In genomic region chr6:83455328-83456130, GRCm38 (mm10) we compare ENCODE assay signal across 8 mouse cellular contexts. TPM values are rescaled to one million over a fixed set of nuclear protein-coding genes. Genes with fewer than 3 reads are reported as not detected.
DNase-seq lines count a peak whose midpoint lies in the region; ATAC-seq lines count a peak whose summit lies in the region.

No protein-coding gene starts in this region.

- peak overlapping the region; percentile 88 for H3K9ac ChIP-seq in forebrain, embryonic 16.5 days (replicated peaks; ENCODE audit: low read depth, low read length)
- H3K9ac ChIP-seq in limb, embryonic 11.5 days (ENCODE audit: low read length), result peak overlapping the region; percentile 98
- H3K9ac ChIP-seq in midbrain, embryonic 14.5 days (replicated peaks; ENCODE audit: low read length), result peak overlapping the region; percentile 97

- H3K27me3 ChIP-seq in forebrain, embryonic 16.5 days (replicated peaks; ENCODE audit: control insufficient read depth, insufficient read depth, low read length), result no peaks in the 10 kb centered on the region
- H3K27me3 ChIP-seq in limb, embryonic 11.5 days (ENCODE audit: control insufficient read depth, insufficient read depth, low read length), result no peaks in the 10 kb centered on the region
- no peaks in the 10 kb centered on the region for H3K27me3 ChIP-seq in midbrain, embryonic 14.5 days (ENCODE audit: control insufficient read depth, insufficient read depth, low read length)

- peak; percentile 38 to 61 for DNase-seq in heart, adult 18-20 months
- DNase-seq in heart, adult 8-10 months (ENCODE audit: low spot score), result no peak
- peak; percentile 47 for DNase-seq in NIH3T3 (ENCODE audit: low read depth)
- peak; percentile 67 for DNase-seq in limb, embryonic 11.5 days (ENCODE audit: low spot score)
- peak; percentile 75 for DNase-seq in midbrain, embryonic 14.5 days
- DNase-seq in thymus, postnatal 0 days (ENCODE audit: low spot score), result peak; percentile 80
- DNase-seq in layer of hippocampus, adult 18-20 months (ENCODE audit: low spot score in 2 of 2), result no peak

- H3K4me2 ChIP-seq in forebrain, embryonic 16.5 days (ENCODE audit: low read length), result peak overlapping the region; percentile 83
- peak overlapping the region; percentile 93 for H3K4me2 ChIP-seq in limb, embryonic 11.5 days (ENCODE audit: low read depth, severe bottlenecking)
- H3K4me2 ChIP-seq in midbrain, embryonic 14.5 days (ENCODE audit: low read length), result peak overlapping the region; percentile 92

- H3K4me1 ChIP-seq in forebrain, embryonic 16.5 days (replicated peaks; ENCODE audit: control insufficient read depth, insufficient read depth, low read length), result peaks cover 55% of the 10 kb centered on the region
- peaks cover 34% of the 10 kb centered on the region for H3K4me1 ChIP-seq in limb, embryonic 11.5 days (ENCODE audit: control insufficient read depth, insufficient read depth, low read length)
- H3K4me1 ChIP-seq in midbrain, embryonic 14.5 days (ENCODE audit: control insufficient read depth, insufficient read depth, low read length), result peaks cover 57% of the 10 kb centered on the region

- H3K4me3 ChIP-seq in forebrain, embryonic 16.5 days (replicated peaks; ENCODE audit: low read length), result peak overlapping the region; percentile 75
- H3K4me3 ChIP-seq in limb, embryonic 11.5 days (ENCODE audit: low read depth, low read length), result peak overlapping the region; percentile 59
- peak overlapping the region; percentile 79 for H3K4me3 ChIP-seq in midbrain, embryonic 14.5 days (replicated peaks; ENCODE audit: low read depth, low read length)

- peak overlapping the region; percentile 93 for H3K27ac ChIP-seq in forebrain, embryonic 16.5 days (ENCODE audit: low read length)
- peak overlapping the region; percentile 96 for H3K27ac ChIP-seq in limb, embryonic 11.5 days (replicated peaks; ENCODE audit: low read depth, low read length)
- H3K27ac ChIP-seq in midbrain, embryonic 14.5 days (replicated peaks; ENCODE audit: low read depth, low read length), result peak overlapping the region; percentile 96

- H3K36me3 ChIP-seq in forebrain, embryonic 16.5 days (ENCODE audit: control insufficient read depth, insufficient read depth), result no peaks in the 10 kb centered on the region
- no peaks in the 10 kb centered on the region; the same call in 1 of the 2 replicates for H3K36me3 ChIP-seq in limb, embryonic 11.5 days (ENCODE audit: control insufficient read depth, insufficient read depth, low read length)
- 0 out of 2 replicates have a peak, but pooled peaks cover 3% of the 10 kb centered on the region for H3K36me3 ChIP-seq in midbrain, embryonic 14.5 days (ENCODE audit: control insufficient read depth, insufficient read depth, low read length)

- H3K9me3 ChIP-seq in forebrain, embryonic 16.5 days (ENCODE audit: control insufficient read depth, low read length), result no peaks in the 10 kb centered on the region
- H3K9me3 ChIP-seq in limb, embryonic 11.5 days (ENCODE audit: control insufficient read depth, low read length), result no peaks in the 10 kb centered on the region
- no peaks in the 10 kb centered on the region for H3K9me3 ChIP-seq in midbrain, embryonic 14.5 days (ENCODE audit: control insufficient read depth, low read length)

- 1% methylated on average over 30 of the region's 41 CpGs for WGBS in forebrain, embryonic 16.5 days
- WGBS in limb, embryonic 11.5 days, result 1% methylated on average over 21 of the region's 41 CpGs
- WGBS in midbrain, embryonic 14.5 days, result 1% methylated on average over 36 of the region's 41 CpGs

- ATAC-seq in forebrain, embryonic 16.5 days, result peak; percentile 55
- ATAC-seq in limb, embryonic 11.5 days (ENCODE audit: insufficient number of reproducible peaks, low FRiP score, low TSS enrichment, low read depth), result peak; percentile 18
- ATAC-seq in midbrain, embryonic 14.5 days (ENCODE audit: low FRiP score, low TSS enrichment), result peak; percentile 57

RNA-seq across cellular contexts. Expression of gene Tet3, which starts 3.4 kb away (rescaled TPM):
- total RNA-seq in heart, adult 18-20 months (2021), result 10 to 100 TPM; 11.5 to 12.7 TPM
- total RNA-seq in heart, adult 8-10 months (2022), result 10 to 100 TPM; 15.5 to 19.8 (median 17.2) TPM
- 60.9 and 64.3 TPM in 2 replicates for polyA plus RNA-seq in forebrain, embryonic 16.5 days (2015; fragmentation: Nextera tagmentation; extraction: Ambion mirVana)
- polyA plus RNA-seq in limb, embryonic 11.5 days (2014; fragmentation: Nextera tagmentation; extraction: Ambion mirVana), result 32.5 and 35.8 TPM in 2 replicates
- polyA plus RNA-seq in midbrain, embryonic 14.5 days (2014; fragmentation: Nextera tagmentation; extraction: Ambion mirVana), result 50.0 and 56.0 TPM in 2 replicates
- 19.7 and 24.1 TPM in 2 replicates for polyA plus RNA-seq in thymus, postnatal 0 days (2015; fragmentation: Nextera tagmentation; extraction: Ambion mirVana)
- 10 to 100 TPM; 53.2 to 58.7 TPM for total RNA-seq in layer of hippocampus, adult 18-20 months (2021)

RNA-seq across cellular contexts. Expression of gene Dguok, which starts 51.2 kb away (rescaled TPM):
- 10 to 100 TPM; 34.7 to 35.0 TPM for total RNA-seq in heart, adult 18-20 months (2021)
- total RNA-seq in heart, adult 8-10 months (2022), result 10 to 100 TPM; 32.7 to 37.1 (median 34.4) TPM
- polyA plus RNA-seq in forebrain, embryonic 16.5 days (2015; fragmentation: Nextera tagmentation; extraction: Ambion mirVana), result 73.1 and 77.2 TPM in 2 replicates
- 64.7 and 67.5 TPM in 2 replicates for polyA plus RNA-seq in limb, embryonic 11.5 days (2014; fragmentation: Nextera tagmentation; extraction: Ambion mirVana)
- polyA plus RNA-seq in midbrain, embryonic 14.5 days (2014; fragmentation: Nextera tagmentation; extraction: Ambion mirVana), result 66.6 and 68.5 TPM in 2 replicates
- polyA plus RNA-seq in thymus, postnatal 0 days (2015; fragmentation: Nextera tagmentation; extraction: Ambion mirVana), result 71.6 and 81.6 TPM in 2 replicates
- total RNA-seq in layer of hippocampus, adult 18-20 months (2021), result 10 to 100 TPM; 28.2 to 33.3 TPM

Comparison
In these comparisons a context has a peak if more than half of its experiments do, and no peak if none do; other contexts are left out.
1. DNase-seq: peak in heart, adult 18-20 months (2 of 2), NIH3T3 (single experiment), limb, embryonic 11.5 days (single experiment), midbrain, embryonic 14.5 days (single experiment) and thymus, postnatal 0 days (single experiment); none in heart, adult 8-10 months (single experiment) and layer of hippocampus, adult 18-20 months (0 of 2).
2. Peak in every context shown above with its lines, with median percentiles within 50 percentile points of each other: ATAC-seq, H3K27ac ChIP-seq, H3K4me2 ChIP-seq, H3K4me3 ChIP-seq and H3K9ac ChIP-seq.